Mouse (Mus musculus) kidney, embryonic 16.5 days (tissue): ENCODE results near the gene Gimap7. TPM values are rescaled to one million over a fixed set of nuclear protein-coding genes. Genes with fewer than 3 reads are reported as not detected.

Source experiments
- ATAC-seq: fragments of 200-750 bp; cut with Nextera tagmentation; 2 replicates; pipeline ENCODE4 v1.8.0; 2017; ENCODE audit warnings: moderate TSS enrichment; ENCODE audit not compliant: low FRiP score, low TSS enrichment
- H3K27ac ChIP-seq: fragments of 300-500 bp; sonication (generic); 2 replicates; pipeline ENCODE4 v1.5.1; 2014; ENCODE audit warnings: low read length
- H3K27me3 ChIP-seq: fragments of 300-500 bp; sonication (generic); 2 replicates; pipeline ENCODE4 v1.6.1; 2014; ENCODE audit warnings: low read length, control low read depth, mixed read lengths; ENCODE audit not compliant: insufficient read depth
- H3K36me3 ChIP-seq: fragments of 300-500 bp; sonication (generic); 2 replicates; pipeline ENCODE4 v1.6.1; 2014; ENCODE audit warnings: low read length, control low read depth, mixed read lengths; ENCODE audit not compliant: insufficient read depth
- H3K4me1 ChIP-seq: fragments of 300-500 bp; sonication (generic); 2 replicates; pipeline ENCODE4 v1.6.1; 2014; ENCODE audit warnings: low read length, control low read depth, mixed read lengths; ENCODE audit not compliant: insufficient read depth
- H3K4me2 ChIP-seq: fragments of 300-500 bp; sonication (generic); replicated peaks from 2 replicates; pipeline ENCODE4 v1.6.1; 2014; ENCODE audit warnings: low read depth, low read length
- H3K4me3 ChIP-seq: fragments of 300-500 bp; sonication (generic); 2 replicates; pipeline ENCODE4 v1.5.1; 2014; ENCODE audit warnings: mild to moderate bottlenecking, low read length
- H3K9ac ChIP-seq: fragments of 300-500 bp; sonication (generic); replicated peaks from 2 replicates; pipeline ENCODE4 v1.6.1; 2014; ENCODE audit warnings: low read length
- H3K9me3 ChIP-seq: fragments of 300-500 bp; sonication (generic); 2 replicates; pipeline ENCODE4 v1.6.1; 2016; ENCODE audit warnings: low read length, control low read depth
- WGBS: fragments of 180-500 bp; shearing (Covaris S2); extraction: QIAGEN DNeasy Blood & Tissue Kit; methylation state at CpG from one replicate; pipeline ENCODE4 v1.1.7; 2014; 5-methylcytosine and 5-hydroxymethylcytosine counted together
- polyA plus RNA-seq: library from polyadenylated mRNA; unstranded; fragments of >200 nt; fragmentation: Nextera tagmentation; extraction: Ambion mirVana; gene quantifications from 2 replicates; pipeline ENCODE4 v1.2.1, GENCODE M21; 2015

Gene Gimap7
- polyA plus RNA-seq, 1 experiment from 2014 or later, result not detected

DNA sequence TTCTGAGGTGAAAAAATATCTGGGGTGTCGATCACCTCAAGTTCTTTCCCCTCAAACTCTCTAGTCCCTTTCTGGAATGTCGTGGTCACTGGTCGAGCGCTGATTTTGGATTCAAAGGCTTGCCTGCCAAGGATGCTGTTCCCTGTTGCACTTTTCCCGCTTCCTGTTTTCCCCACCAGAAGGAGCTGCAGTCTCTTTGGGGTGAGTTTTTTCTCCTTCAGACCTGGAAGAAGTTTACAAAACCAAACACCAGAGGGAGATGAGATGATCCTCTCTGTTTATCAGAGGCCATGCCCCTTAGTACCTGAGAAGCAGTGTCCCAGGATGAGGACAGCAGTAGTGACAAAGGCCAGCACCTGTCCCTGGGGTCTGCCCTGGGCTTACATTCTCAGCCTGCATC is 15.8 kb upstream of the Gimap7 start:
- Histone ChIP-seq H3K4me2 (no peak overlapping the region), H3K4me1 (no peaks in the 10 kb centered on the region), H3K36me3 (no peaks in the 10 kb centered on the region), H3K4me3 (no peak overlapping the region), H3K27me3 (no peaks in the 10 kb centered on the region), H3K27ac (peak overlapping the region; percentile 79; the same call in 1 of the 2 replicates), H3K9ac (no peak overlapping the region), H3K9me3 (no peaks in the 10 kb centered on the region)
- ATAC-seq, result no peak
- WGBS, result 58% methylated on average over 5 of the region's 5 CpGs

DNA sequence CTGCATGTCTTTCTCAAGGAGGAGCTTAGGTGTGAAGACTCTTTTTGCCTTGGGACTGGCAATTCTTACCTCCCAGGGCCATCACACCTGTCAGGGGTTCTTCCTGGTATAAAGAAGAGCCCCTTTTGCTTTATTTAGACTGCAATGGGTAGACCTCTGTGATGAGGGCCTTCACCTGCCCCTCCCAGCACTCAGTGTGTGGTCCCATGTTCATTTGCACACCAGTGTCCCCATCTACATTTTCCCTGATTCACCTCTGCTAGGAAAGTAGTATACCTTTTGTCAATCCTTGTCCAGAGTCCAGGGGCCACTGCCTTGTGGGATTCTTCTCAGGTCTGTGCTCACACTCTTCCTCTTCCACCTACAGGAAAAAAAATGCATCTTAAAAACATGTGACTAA is 14.3 kb upstream of the Gimap7 start:
- Histone ChIP-seq H3K4me3 (no peak overlapping the region), H3K36me3 (no peaks in the 10 kb centered on the region), H3K4me2 (no peak overlapping the region), H3K9ac (no peak overlapping the region), H3K4me1 (no peaks in the 10 kb centered on the region), H3K27ac (no peak overlapping the region), H3K9me3 (no peaks in the 10 kb centered on the region), H3K27me3 (no peaks in the 10 kb centered on the region)
- no peak for ATAC-seq

DNA sequence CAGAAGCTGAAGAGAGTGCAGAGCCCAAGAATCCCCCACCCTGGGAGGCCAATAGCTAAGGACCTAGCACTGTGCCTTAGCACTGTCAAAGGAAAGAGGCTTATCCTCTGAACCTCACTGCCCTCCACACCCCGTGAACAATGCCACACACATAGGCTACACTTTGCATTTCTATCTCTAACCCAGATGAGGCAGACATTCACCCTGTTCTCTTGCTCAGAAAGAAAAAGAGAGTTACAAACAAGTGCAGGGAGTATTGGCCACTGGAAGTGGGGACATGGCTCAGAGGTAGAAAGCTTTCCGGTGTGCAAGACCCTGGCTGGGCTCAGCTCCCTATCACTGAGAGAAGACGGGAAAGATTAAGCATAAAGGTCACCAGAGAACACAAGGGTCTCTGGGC is 12.3 kb upstream of the Gimap7 start:
- 40% methylated on average over 3 of the region's 3 CpGs for WGBS
- H3K4me3 ChIP-seq, result peak overlapping the region; percentile 30

DNA sequence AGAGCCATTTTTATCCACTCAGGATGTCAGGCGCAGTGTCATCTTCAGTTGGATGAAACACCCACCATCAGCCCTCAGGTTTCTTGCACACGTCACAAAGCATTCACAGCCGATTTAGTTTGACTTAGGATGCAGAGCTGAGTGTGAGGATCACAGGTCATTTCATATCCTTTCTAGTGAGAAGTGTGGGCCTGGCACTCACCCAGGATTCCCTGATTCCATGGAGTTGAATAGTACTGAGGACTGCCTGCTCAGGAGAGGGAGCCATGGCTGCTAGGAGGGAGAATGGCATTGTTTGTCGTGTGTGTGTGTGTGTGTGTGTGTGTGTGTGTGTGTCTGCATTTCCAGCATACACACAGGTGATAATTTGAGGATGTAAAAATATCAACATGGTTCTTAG is 1.9 kb downstream of the Gimap7 start:
- 78% methylated on average over 4 of the region's 4 CpGs for WGBS

More for the DNA sequence above, 12.3 kb upstream of the Gimap7 start:
- Histone ChIP-seq H3K4me1 (no peaks in the 10 kb centered on the region), H3K36me3 (no peaks in the 10 kb centered on the region), H3K9me3 (no peaks in the 10 kb centered on the region), H3K27ac (peak overlapping the region; percentile 53), H3K9ac (peak overlapping the region; percentile 58), H3K27me3 (no peaks in the 10 kb centered on the region), H3K4me2 (peak overlapping the region; percentile 40)
- ATAC-seq, result no peak

DNA sequence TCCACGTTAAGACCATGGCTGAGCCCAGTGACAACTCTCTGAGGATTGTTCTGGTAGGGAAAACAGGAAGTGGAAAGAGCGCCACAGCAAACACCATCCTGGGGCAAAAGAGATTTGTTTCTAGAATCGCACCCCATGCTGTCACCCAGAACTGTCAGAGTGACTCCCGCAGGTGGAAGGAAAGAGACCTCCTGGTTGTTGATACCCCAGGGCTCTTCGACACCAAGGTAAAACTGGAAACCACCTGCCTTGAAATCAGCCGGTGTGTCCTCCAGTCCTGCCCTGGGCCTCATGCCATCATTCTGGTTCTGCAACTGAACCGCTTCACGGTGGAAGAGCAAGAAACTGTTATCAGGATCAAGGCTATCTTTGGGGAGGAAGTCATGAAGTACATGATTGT is 5.0 kb downstream of the Gimap7 start:
- H3K9me3 ChIP-seq, result 0 out of 2 replicates have a peak, but pooled peaks cover 3% of the 10 kb centered on the region
- no peak overlapping the region for H3K4me2 ChIP-seq
- H3K36me3 ChIP-seq, result no peaks in the 10 kb centered on the region
- H3K27me3 ChIP-seq, result no peaks in the 10 kb centered on the region
- no peak for ATAC-seq
- H3K9ac ChIP-seq, result no peak overlapping the region
- WGBS, result 81% methylated on average over 8 of the region's 8 CpGs
- no peak overlapping the region for H3K4me3 ChIP-seq
- H3K27ac ChIP-seq, result no peak overlapping the region
- H3K4me1 ChIP-seq, result no peaks in the 10 kb centered on the region; the same call in 1 of the 2 replicates

More for the DNA sequence above, 1.9 kb downstream of the Gimap7 start:
- Histone ChIP-seq H3K4me3 (no peak overlapping the region), H3K4me2 (no peak overlapping the region), H3K9ac (no peak overlapping the region), H3K36me3 (no peaks in the 10 kb centered on the region), H3K9me3 (0 out of 2 replicates have a peak, but pooled peaks cover 3% of the 10 kb centered on the region), H3K27ac (no peak overlapping the region), H3K27me3 (no peaks in the 10 kb centered on the region), H3K4me1 (no peaks in the 10 kb centered on the region)
- no peak for ATAC-seq

DNA sequence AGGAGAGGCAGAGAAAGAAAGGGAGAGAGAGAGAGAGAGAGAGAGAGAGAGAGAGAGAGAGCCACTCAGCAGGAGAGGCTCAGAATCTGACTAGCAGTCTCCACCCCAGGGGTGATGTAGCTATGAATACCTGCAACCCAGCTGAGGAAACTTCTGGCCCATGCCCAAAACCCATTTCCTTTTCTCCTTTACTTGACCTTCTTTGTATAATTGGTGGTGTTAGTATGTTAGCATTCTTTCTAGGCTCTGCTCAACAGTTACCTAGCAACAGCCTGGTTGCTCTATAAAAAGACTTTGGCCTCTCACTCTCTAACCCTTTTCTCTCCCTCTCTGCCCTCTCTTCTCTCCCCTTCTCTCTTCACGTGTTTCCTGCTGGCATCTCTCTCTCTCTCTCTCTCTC is 7.1 kb downstream of the Gimap7 start:
- no peaks in the 10 kb centered on the region; the same call in 1 of the 2 replicates for H3K4me1 ChIP-seq
- H3K4me3 ChIP-seq, result no peak overlapping the region
- H3K27ac ChIP-seq, result peak overlapping the region; percentile 31; the same call in 1 of the 2 replicates
- H3K27me3 ChIP-seq, result no peaks in the 10 kb centered on the region
- no peak overlapping the region for H3K4me2 ChIP-seq
- no peaks in the 10 kb centered on the region for H3K36me3 ChIP-seq
- ATAC-seq, result peak; percentile 82
- H3K9me3 ChIP-seq, result 0 out of 2 replicates have a peak, but pooled peaks cover 3% of the 10 kb centered on the region
- no peak overlapping the region for H3K9ac ChIP-seq
- 29% methylated on average over 1 of the region's 1 CpGs for WGBS

DNA sequence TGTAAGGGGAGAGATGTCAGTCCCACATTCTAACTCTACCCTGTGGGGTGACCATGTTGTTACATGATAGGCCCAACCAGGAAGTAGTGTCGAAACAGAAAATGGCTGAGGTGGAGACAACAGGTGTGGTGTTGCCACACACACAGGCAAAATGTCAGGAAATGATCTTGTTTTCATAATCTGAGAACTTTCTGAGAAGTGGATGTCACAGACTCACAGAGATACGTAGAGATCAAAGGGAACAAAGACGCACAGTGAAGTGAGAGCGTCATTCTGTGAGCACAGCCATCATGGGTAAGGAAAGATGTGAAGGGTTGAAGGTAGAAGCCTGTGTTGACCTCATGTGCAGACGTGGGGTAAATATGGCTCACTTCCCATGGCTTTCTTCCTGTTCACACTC is 9.3 kb downstream of the Gimap7 start:
- H3K27me3 ChIP-seq, result no peaks in the 10 kb centered on the region
- no peaks in the 10 kb centered on the region; the same call in 1 of the 2 replicates for H3K4me1 ChIP-seq
- no peak overlapping the region for H3K9ac ChIP-seq
- H3K4me3 ChIP-seq, result no peak overlapping the region
- H3K27ac ChIP-seq, result no peak overlapping the region
- H3K9me3 ChIP-seq, result 0 out of 2 replicates have a peak, but pooled peaks cover 3% of the 10 kb centered on the region
- H3K4me2 ChIP-seq, result no peak overlapping the region
- no peaks in the 10 kb centered on the region for H3K36me3 ChIP-seq
- ATAC-seq, result no peak
- WGBS, result 89% methylated on average over 5 of the region's 5 CpGs

DNA sequence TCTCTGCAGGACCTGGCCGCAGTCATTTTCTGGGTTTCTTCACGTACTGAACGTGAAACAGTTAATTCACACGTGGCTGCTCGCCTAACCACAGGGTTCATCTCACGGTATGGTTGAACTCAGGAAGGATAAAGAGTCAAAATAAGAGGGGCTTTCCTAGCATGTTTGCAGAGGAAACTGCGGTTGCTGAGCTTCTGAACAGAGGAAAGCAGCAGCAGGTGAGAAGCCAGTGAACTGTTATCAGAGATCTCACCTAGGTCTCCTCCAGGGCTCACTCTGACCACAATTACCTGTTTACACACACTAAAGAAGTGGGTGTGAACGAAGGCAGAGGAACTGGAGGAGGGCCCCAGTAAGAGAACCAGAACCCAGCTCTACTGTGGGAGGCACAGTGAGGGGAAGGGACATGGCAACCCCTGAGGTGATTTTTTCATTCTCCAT is 14.5 kb downstream of the Gimap7 start:
- H3K4me1 ChIP-seq, result no peaks in the 10 kb centered on the region
- H3K27ac ChIP-seq, result no peak overlapping the region
- no peak for ATAC-seq
- no peak overlapping the region for H3K9ac ChIP-seq
- no peaks in the 10 kb centered on the region for H3K9me3 ChIP-seq
- H3K36me3 ChIP-seq, result no peaks in the 10 kb centered on the region
- H3K27me3 ChIP-seq, result no peaks in the 10 kb centered on the region
- H3K4me2 ChIP-seq, result no peak overlapping the region
- H3K4me3 ChIP-seq, result no peak overlapping the region
- whole genome bisulfite sequencing, result 41% methylated on average over 8 of the region's 8 CpGs

DNA sequence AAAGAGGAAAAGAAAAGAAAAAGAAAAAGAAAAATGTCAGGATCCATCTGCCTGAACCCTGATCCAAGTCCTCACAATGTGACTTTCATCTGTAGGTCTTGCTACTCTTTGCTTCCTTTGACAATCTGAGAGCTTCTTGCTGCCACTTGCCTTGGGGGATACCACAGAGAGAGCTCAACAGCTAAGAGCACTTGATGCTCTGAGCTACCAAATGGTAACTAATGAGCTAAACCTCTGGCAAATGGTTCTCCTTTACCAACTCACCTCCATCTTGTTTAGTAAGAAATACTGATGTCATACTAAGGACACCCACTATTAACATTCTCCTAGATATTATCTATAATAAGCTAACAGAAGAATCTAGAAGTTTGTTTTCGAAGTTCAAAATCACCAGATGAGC is 15.2 kb downstream of the Gimap7 start:
- no peaks in the 10 kb centered on the region for H3K9me3 ChIP-seq
- no peak for ATAC-seq
- H3K36me3 ChIP-seq, result no peaks in the 10 kb centered on the region
- H3K4me1 ChIP-seq, result no peaks in the 10 kb centered on the region
- no peaks in the 10 kb centered on the region for H3K27me3 ChIP-seq
- WGBS, result 83% methylated on average over 1 of the region's 1 CpGs
- no peak overlapping the region for H3K27ac ChIP-seq
- no peak overlapping the region for H3K9ac ChIP-seq
- H3K4me3 ChIP-seq, result no peak overlapping the region
- H3K4me2 ChIP-seq, result no peak overlapping the region

DNA sequence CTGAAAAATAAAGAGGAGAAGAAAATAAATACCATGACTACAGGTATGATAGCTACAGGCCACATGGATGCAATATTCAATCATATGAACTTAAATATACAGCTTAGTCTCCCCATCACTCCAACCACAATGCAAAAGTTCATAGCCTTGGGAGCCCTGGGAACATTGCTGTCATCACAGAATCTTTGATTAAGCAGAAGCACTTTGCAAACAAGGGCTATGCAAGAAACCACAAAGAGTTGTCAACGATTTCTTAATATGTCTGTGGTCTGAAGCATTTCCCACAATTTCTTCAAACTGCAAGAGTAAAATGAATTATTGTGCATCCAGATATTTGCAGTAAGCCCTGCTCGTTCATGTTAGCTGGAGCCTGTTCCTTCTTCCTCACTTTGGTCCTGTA is 18.6 kb downstream of the Gimap7 start:
- no peaks in the 10 kb centered on the region for H3K9me3 ChIP-seq

More for the DNA sequence above, 18.6 kb downstream of the Gimap7 start:
- no peak overlapping the region for H3K4me2 ChIP-seq
- peaks cover 11% of the 10 kb centered on the region for H3K4me1 ChIP-seq
- no peak overlapping the region for H3K4me3 ChIP-seq
- no peak for ATAC-seq
- no peaks in the 10 kb centered on the region for H3K27me3 ChIP-seq
- no peaks in the 10 kb centered on the region for H3K36me3 ChIP-seq
- no peak overlapping the region for H3K9ac ChIP-seq
- H3K27ac ChIP-seq, result no peak overlapping the region
- WGBS, result 73% methylated on average over 2 of the region's 2 CpGs
